Mouse (Mus musculus): ENCODE measurements around the gene Ctnnd2. TPM values are rescaled to one million over a fixed set of nuclear protein-coding genes. Genes with fewer than 3 reads are reported as not detected.

The Ctnnd2 gene
- polyA plus RNA-seq, 1 experiment from 2014 or later: 19.9 TPM

- Histone ChIP-seq H3K9ac (no peak overlapping the region), H3K9me3 (ENCODE audit: low read depth, low read length) (no peaks in the 10 kb centered on the region), H3K4me1 (ENCODE audit: insufficient read depth) (no peaks in the 10 kb centered on the region), H3K4me3 (ENCODE audit: low read depth, low read length) (no peak overlapping the region), H3K4me2 (no peak overlapping the region), H3K27ac (ENCODE audit: low read depth) (no peak overlapping the region), H3K27me3 (ENCODE audit: insufficient read depth, low read length) (no peaks in the 10 kb centered on the region), H3K36me3 (ENCODE audit: insufficient read depth) (no peaks in the 10 kb centered on the region)
- TF ChIP-seq CTCF (IDR thresholded peaks at IDR 0.05; ENCODE audit: low read depth): no peak
- ATAC-seq (ENCODE audit: insufficient read depth) (no peak), DNase-seq (no peak)
- WGBS: 82% methylated on average over 12 of the region's 12 CpGs
Measured at GRCm38 (mm10) chr15:30869673-30870512, 697.5 kb downstream of the Ctnnd2 start.

- no peaks in the 10 kb centered on the region for H3K36me3 ChIP-seq (ENCODE audit: insufficient read depth)
- ATAC-seq (ENCODE audit: insufficient read depth) (no peak), DNase-seq (no peak)
- no peak overlapping the region for H3K27ac ChIP-seq (ENCODE audit: low read depth)
- TF ChIP-seq CTCF (IDR thresholded peaks at IDR 0.05; ENCODE audit: low read depth): no peak
- no peaks in the 10 kb centered on the region for H3K9me3 ChIP-seq (ENCODE audit: low read depth, low read length)
- H3K9ac ChIP-seq: no peak overlapping the region
- H3K4me2 ChIP-seq: no peak overlapping the region
- no peaks in the 10 kb centered on the region for H3K27me3 ChIP-seq (ENCODE audit: insufficient read depth, low read length)
- no peaks in the 10 kb centered on the region for H3K4me1 ChIP-seq (ENCODE audit: insufficient read depth)
- no peak overlapping the region for H3K4me3 ChIP-seq (ENCODE audit: low read depth, low read length)
- 63% methylated on average over 1 of the region's 1 CpGs for WGBS
Measured at GRCm38 (mm10) chr15:30875523-30875922, 703.1 kb downstream of the Ctnnd2 start.

GRCm38 (mm10) chr15:30884692-30885334, 712.4 kb downstream of the Ctnnd2 start:
- Histone ChIP-seq H3K4me2 (no peak overlapping the region), H3K36me3 (ENCODE audit: insufficient read depth) (no peaks in the 10 kb centered on the region), H3K9me3 (ENCODE audit: low read depth, low read length) (no peaks in the 10 kb centered on the region), H3K27ac (ENCODE audit: low read depth) (no peak overlapping the region), H3K4me1 (ENCODE audit: insufficient read depth) (no peaks in the 10 kb centered on the region), H3K4me3 (ENCODE audit: low read depth, low read length) (no peak overlapping the region), H3K9ac (no peak overlapping the region), H3K27me3 (ENCODE audit: insufficient read depth, low read length) (no peaks in the 10 kb centered on the region)
- DNase-seq (no peak), ATAC-seq (ENCODE audit: insufficient read depth) (peak; percentile 21; the same call in 1 of the 2 replicates)
- no peak for TF ChIP-seq CTCF (IDR thresholded peaks at IDR 0.05; ENCODE audit: low read depth)
- 75% methylated on average over 12 of the region's 12 CpGs for WGBS

DNA sequence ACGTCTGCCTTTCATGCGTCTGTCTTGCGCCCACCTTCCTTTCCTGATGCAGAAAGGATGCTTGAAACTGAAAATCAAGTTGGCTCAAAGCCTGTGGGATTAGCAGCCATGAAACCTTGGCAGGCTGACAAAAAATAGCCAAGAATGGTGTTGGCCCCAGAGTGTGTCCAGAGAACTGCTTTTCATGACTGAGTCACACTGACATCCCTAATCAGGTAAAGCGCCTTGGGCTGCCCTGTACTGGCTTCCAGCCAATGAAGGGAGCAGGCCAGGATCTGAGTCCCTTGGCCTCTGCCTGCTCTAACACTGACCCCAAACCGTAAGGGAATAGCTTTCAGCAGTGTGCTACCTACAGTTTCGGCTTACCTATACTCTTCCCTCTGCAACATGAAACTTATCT, 713.0 kb downstream of the Ctnnd2 start:
- no peak for TF ChIP-seq CTCF (IDR thresholded peaks at IDR 0.05; ENCODE audit: low read depth)
- 49% methylated on average over 6 of the region's 6 CpGs for WGBS
- H3K27ac ChIP-seq (ENCODE audit: low read depth): no peak overlapping the region
- H3K4me1 ChIP-seq (ENCODE audit: insufficient read depth): no peaks in the 10 kb centered on the region
- H3K4me3 ChIP-seq (ENCODE audit: low read depth, low read length): no peak overlapping the region
- H3K4me2 ChIP-seq: no peak overlapping the region
- H3K27me3 ChIP-seq (ENCODE audit: insufficient read depth, low read length): no peaks in the 10 kb centered on the region
- ATAC-seq (ENCODE audit: insufficient read depth) (peak; percentile 69; the same call in 1 of the 2 replicates), DNase-seq (peak; percentile 80)
- no peak overlapping the region for H3K9ac ChIP-seq
- H3K36me3 ChIP-seq (ENCODE audit: insufficient read depth): no peaks in the 10 kb centered on the region
- no peaks in the 10 kb centered on the region for H3K9me3 ChIP-seq (ENCODE audit: low read depth, low read length)

GRCm38 (mm10) chr15:30887559-30887958, 715.2 kb downstream of the Ctnnd2 start:
- no peak for DNase-seq
- WGBS: 74% methylated on average over 2 of the region's 2 CpGs
- no peak for TF ChIP-seq CTCF (IDR thresholded peaks at IDR 0.05; ENCODE audit: low read depth)
- Histone ChIP-seq H3K4me1 (ENCODE audit: insufficient read depth) (no peaks in the 10 kb centered on the region), H3K4me2 (no peak overlapping the region), H3K4me3 (ENCODE audit: low read depth, low read length) (no peak overlapping the region), H3K27ac (ENCODE audit: low read depth) (no peak overlapping the region), H3K36me3 (ENCODE audit: insufficient read depth) (no peaks in the 10 kb centered on the region), H3K9me3 (ENCODE audit: low read depth, low read length) (no peaks in the 10 kb centered on the region), H3K27me3 (ENCODE audit: insufficient read depth, low read length) (no peaks in the 10 kb centered on the region), H3K9ac (no peak overlapping the region)
- no peak for ATAC-seq (ENCODE audit: insufficient read depth)

GRCm38 (mm10) chr15:30891986-30892385, 719.6 kb downstream of the Ctnnd2 start:
- Histone ChIP-seq H3K9ac (no peak overlapping the region), H3K4me1 (ENCODE audit: insufficient read depth) (no peaks in the 10 kb centered on the region), H3K27ac (ENCODE audit: low read depth) (no peak overlapping the region), H3K4me3 (ENCODE audit: low read depth, low read length) (no peak overlapping the region), H3K4me2 (no peak overlapping the region), H3K36me3 (ENCODE audit: insufficient read depth) (no peaks in the 10 kb centered on the region), H3K9me3 (ENCODE audit: low read depth, low read length) (no peaks in the 10 kb centered on the region), H3K27me3 (ENCODE audit: insufficient read depth, low read length) (no peaks in the 10 kb centered on the region)
- DNase-seq (peak; percentile 40), ATAC-seq (ENCODE audit: insufficient read depth) (no peak)
- no peak for TF ChIP-seq CTCF (IDR thresholded peaks at IDR 0.05; ENCODE audit: low read depth)
- WGBS: 28% methylated on average over 4 of the region's 4 CpGs

DNA sequence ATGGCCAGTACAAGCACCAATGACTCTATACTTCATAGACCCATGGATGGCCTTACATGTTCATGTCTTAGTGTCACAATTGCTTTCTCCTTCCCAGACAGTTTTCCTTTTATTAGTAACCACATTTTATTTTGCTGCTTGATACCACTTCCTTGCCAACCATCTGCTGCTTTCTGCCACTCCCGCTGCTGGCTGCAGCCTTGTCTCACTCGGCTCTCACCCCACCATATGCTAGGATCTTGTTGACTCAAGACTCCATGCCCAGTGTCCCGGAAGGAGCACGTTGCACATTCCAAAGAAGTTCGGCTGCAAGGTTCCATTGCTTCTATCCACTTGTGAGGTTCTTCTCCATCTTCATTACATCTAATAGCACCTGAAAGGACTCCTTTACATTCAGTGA, 722.7 kb downstream of the Ctnnd2 start:
- DNase-seq (no peak), ATAC-seq (ENCODE audit: insufficient read depth) (no peak)
- no peak for TF ChIP-seq CTCF (IDR thresholded peaks at IDR 0.05; ENCODE audit: low read depth)
- 82% methylated on average over 5 of the region's 5 CpGs for WGBS
- Histone ChIP-seq H3K36me3 (ENCODE audit: insufficient read depth) (no peaks in the 10 kb centered on the region), H3K27ac (ENCODE audit: low read depth) (no peak overlapping the region), H3K27me3 (ENCODE audit: insufficient read depth, low read length) (no peaks in the 10 kb centered on the region), H3K4me3 (ENCODE audit: low read depth, low read length) (no peak overlapping the region), H3K9ac (no peak overlapping the region), H3K4me1 (ENCODE audit: insufficient read depth) (no peaks in the 10 kb centered on the region), H3K4me2 (no peak overlapping the region), H3K9me3 (ENCODE audit: low read depth, low read length) (no peaks in the 10 kb centered on the region)
